Mouse (Mus musculus) lung, embryonic 15.5 days (tissue): ENCODE measurements around the gene Mrps26. TPM values are rescaled to one million over a fixed set of nuclear protein-coding genes. Genes with fewer than 3 reads are reported as not detected.
A peak's percentile ranks its signal among the peaks of the same experiment; 100 is the strongest.
"Not testable (repeated sequence)": the region's sequence is repeated elsewhere in the genome, so short reads cannot be mapped to it uniquely, and the experiment has no call there.

Experiments used
- ATAC-seq: fragments of 200-750 bp; cut with Nextera tagmentation; 2 replicates; pipeline ENCODE4 v1.8.0; 2017; ENCODE audit warnings: moderate number of reproducible peaks, borderline replicate concordance; ENCODE audit not compliant: low FRiP score, low TSS enrichment; ENCODE audit errors: extremely low read depth
- H3K27ac ChIP-seq: fragments of 300-500 bp; sonication (generic); 2 replicates; pipeline ENCODE4 v1.5.1; 2015; ENCODE audit warnings: moderate library complexity, mild to moderate bottlenecking, inconsistent platforms
- H3K27me3 ChIP-seq: fragments of 300-500 bp; sonication (generic); 2 replicates; pipeline ENCODE4 v1.6.1; 2015; ENCODE audit warnings: inconsistent platforms
- H3K36me3 ChIP-seq: fragments of 300-500 bp; sonication (generic); 2 replicates; pipeline ENCODE4 v1.6.1; 2015; ENCODE audit warnings: inconsistent platforms
- H3K4me1 ChIP-seq: fragments of 300-500 bp; sonication (generic); 2 replicates; pipeline ENCODE4 v1.6.1; 2015; ENCODE audit warnings: inconsistent platforms
- H3K4me2 ChIP-seq: fragments of 300-500 bp; sonication (generic); 2 replicates; pipeline ENCODE4 v1.6.1; 2015; ENCODE audit warnings: inconsistent platforms, mild to moderate bottlenecking, moderate library complexity
- H3K4me3 ChIP-seq: fragments of 300-500 bp; sonication (generic); 2 replicates; pipeline ENCODE4 v1.5.1; 2015; ENCODE audit warnings: mild to moderate bottlenecking, inconsistent platforms
- H3K9ac ChIP-seq: fragments of 300-500 bp; sonication (generic); 2 replicates; pipeline ENCODE4 v1.6.1; 2015; ENCODE audit warnings: inconsistent platforms
- H3K9me3 ChIP-seq: fragments of 300-500 bp; sonication (generic); 2 replicates; pipeline ENCODE4 v1.6.1; 2016; ENCODE audit warnings: inconsistent platforms
- WGBS: fragments of 180-500 bp; shearing (Covaris S2); methylation state at CpG from one replicate; pipeline ENCODE4 v1.1.7; 2015; 5-methylcytosine and 5-hydroxymethylcytosine counted together
- polyA plus RNA-seq: library from polyadenylated mRNA; unstranded; fragments of >200 nt; fragmentation: Nextera tagmentation; extraction: Ambion mirVana; gene quantifications from 2 replicates; pipeline ENCODE4 v1.2.1, GENCODE M21; 2015

The Mrps26 gene
- polyA plus RNA-seq, 1 experiment from 2014 or later: 83.1 TPM

- Histone ChIP-seq H3K4me3 (no peak overlapping the region), H3K36me3 (peaks cover 47% of the 10 kb centered on the region), H3K9me3 (no peaks in the 10 kb centered on the region), H3K9ac (no peak overlapping the region), H3K27ac (no peak overlapping the region), H3K27me3 (no peaks in the 10 kb centered on the region), H3K4me2 (no peak overlapping the region), H3K4me1 (no peaks in the 10 kb centered on the region)
- WGBS: 59% methylated on average over 9 of the region's 9 CpGs
- no peak for ATAC-seq
These were observed 23.3 kb upstream of the Mrps26 start for GRCm38 (mm10) chr2:130540266-130540665.

GRCm38 (mm10) chr2:130546957-130547356 lies 16.6 kb upstream of the Mrps26 start:
- no peak for ATAC-seq

GRCm38 (mm10) chr2:130554841-130555240 lies 8.7 kb upstream of the Mrps26 start:
- Histone ChIP-seq H3K27ac (no peak overlapping the region), H3K9ac (no peak overlapping the region), H3K9me3 (no peaks in the 10 kb centered on the region), H3K4me3 (no peak overlapping the region), H3K36me3 (peaks cover 44% of the 10 kb centered on the region), H3K4me2 (no peak overlapping the region), H3K4me1 (no peaks in the 10 kb centered on the region), H3K27me3 (no peaks in the 10 kb centered on the region)
- 90% methylated on average over 7 of the region's 7 CpGs for WGBS
- ATAC-seq: no peak

More at GRCm38 (mm10) chr2:130546957-130547356, 16.6 kb upstream of the Mrps26 start:
- H3K9me3 ChIP-seq: no peaks in the 10 kb centered on the region
- 75% methylated on average over 8 of the region's 8 CpGs for WGBS
- peaks cover 61% of the 10 kb centered on the region for H3K36me3 ChIP-seq
- H3K9ac ChIP-seq: no peak overlapping the region
- no peak overlapping the region for H3K27ac ChIP-seq
- H3K4me2 ChIP-seq: no peak overlapping the region
- H3K4me3 ChIP-seq: no peak overlapping the region
- no peaks in the 10 kb centered on the region for H3K27me3 ChIP-seq
- no peaks in the 10 kb centered on the region for H3K4me1 ChIP-seq

GRCm38 (mm10) chr2:130556292-130556691 lies 7.2 kb upstream of the Mrps26 start:
- Histone ChIP-seq H3K36me3 (peaks cover 41% of the 10 kb centered on the region), H3K27ac (no peak overlapping the region)

GRCm38 (mm10) chr2:130557462-130557861 lies 6.1 kb upstream of the Mrps26 start:
- Histone ChIP-seq H3K36me3 (peaks cover 30% of the 10 kb centered on the region), H3K4me3 (no peak overlapping the region), H3K4me2 (no peak overlapping the region), H3K9me3 (no peaks in the 10 kb centered on the region), H3K9ac (no peak overlapping the region), H3K4me1 (no peaks in the 10 kb centered on the region), H3K27me3 (no peaks in the 10 kb centered on the region), H3K27ac (no peak overlapping the region)
- 98% methylated on average over 2 of the region's 2 CpGs for WGBS
- ATAC-seq: no peak

More at GRCm38 (mm10) chr2:130556292-130556691, 7.2 kb upstream of the Mrps26 start:
- Histone ChIP-seq H3K9ac (no peak overlapping the region), H3K4me2 (no peak overlapping the region), H3K4me1 (no peaks in the 10 kb centered on the region), H3K9me3 (no peaks in the 10 kb centered on the region), H3K4me3 (no peak overlapping the region), H3K27me3 (no peaks in the 10 kb centered on the region)
- 77% methylated on average over 1 of the region's 1 CpGs for WGBS
- no peak for ATAC-seq

- Histone ChIP-seq H3K9ac (no peak overlapping the region), H3K27me3 (no peaks in the 10 kb centered on the region), H3K4me1 (peaks cover 3% of the 10 kb centered on the region; the same call in 1 of the 2 replicates), H3K4me3 (no peak overlapping the region), H3K27ac (no peak overlapping the region), H3K9me3 (no peaks in the 10 kb centered on the region), H3K36me3 (peaks cover 25% of the 10 kb centered on the region), H3K4me2 (no peak overlapping the region)
- ATAC-seq: no peak
- WGBS: 73% methylated on average over 2 of the region's 2 CpGs
These were observed 5.5 kb upstream of the Mrps26 start for GRCm38 (mm10) chr2:130558015-130558414.

GRCm38 (mm10) chr2:130564063-130564462 lies 521 bp downstream of the Mrps26 start:
- Histone ChIP-seq H3K9me3 (no peaks in the 10 kb centered on the region), H3K27me3 (no peaks in the 10 kb centered on the region), H3K27ac (no peak overlapping the region), H3K4me2 (peak overlapping the region; percentile 88), H3K36me3 (0 out of 2 replicates have a peak, but pooled peaks cover 8% of the 10 kb centered on the region), H3K4me1 (peaks cover 14% of the 10 kb centered on the region), H3K9ac (peak overlapping the region; percentile 84), H3K4me3 (peak overlapping the region; percentile 91)
- ATAC-seq: peak; percentile 44
- WGBS: under 1% methylated on average over 23 of the region's 23 CpGs

GRCm38 (mm10) chr2:130564983-130565382 lies 1.4 kb downstream of the Mrps26 start:
- 78% methylated on average over 8 of the region's 8 CpGs for WGBS
- Histone ChIP-seq H3K9me3 (no peaks in the 10 kb centered on the region), H3K9ac (no peak overlapping the region), H3K27me3 (no peaks in the 10 kb centered on the region), H3K4me2 (peak overlapping the region; percentile 88), H3K36me3 (0 out of 2 replicates have a peak, but pooled peaks cover 8% of the 10 kb centered on the region), H3K4me1 (peaks cover 14% of the 10 kb centered on the region), H3K27ac (no peak overlapping the region), H3K4me3 (peak overlapping the region; percentile 91; the same call in 1 of the 2 replicates)
- no peak for ATAC-seq

- Histone ChIP-seq H3K4me1 (peaks cover 10% of the 10 kb centered on the region), H3K36me3 (0 out of 2 replicates have a peak, but pooled peaks cover 8% of the 10 kb centered on the region), H3K4me3 (no peak overlapping the region), H3K9ac (no peak overlapping the region), H3K27ac (no peak overlapping the region), H3K9me3 (no peaks in the 10 kb centered on the region), H3K4me2 (no peak overlapping the region), H3K27me3 (peaks cover 8% of the 10 kb centered on the region; the same call in 1 of the 2 replicates)
- ATAC-seq: no peak
- 76% methylated on average over 4 of the region's 4 CpGs for WGBS
These were observed 5.4 kb downstream of the Mrps26 start for GRCm38 (mm10) chr2:130568921-130569320.

- no peak overlapping the region for H3K4me2 ChIP-seq
- no peak overlapping the region for H3K9ac ChIP-seq
- H3K36me3 ChIP-seq: 0 out of 2 replicates have a peak, but pooled peaks cover 8% of the 10 kb centered on the region
- no peak overlapping the region for H3K4me3 ChIP-seq
- H3K27ac ChIP-seq: no peak overlapping the region
- ATAC-seq: no peak
- peaks cover 13% of the 10 kb centered on the region for H3K27me3 ChIP-seq
- no peaks in the 10 kb centered on the region for H3K9me3 ChIP-seq
- peaks cover 2% of the 10 kb centered on the region for H3K4me1 ChIP-seq
These were observed 6.4 kb downstream of the Mrps26 start for GRCm38 (mm10) chr2:130569926-130570325.

GRCm38 (mm10) chr2:130574960-130575359 lies 11.4 kb downstream of the Mrps26 start:
- Histone ChIP-seq H3K4me1 (peaks cover 13% of the 10 kb centered on the region), H3K4me2 (no peak overlapping the region), H3K27me3 (peaks cover 63% of the 10 kb centered on the region), H3K9me3 (no peaks in the 10 kb centered on the region), H3K9ac (no peak overlapping the region), H3K4me3 (no peak overlapping the region), H3K36me3 (no peaks in the 10 kb centered on the region), H3K27ac (no peak overlapping the region)
- WGBS: 75% methylated on average over 5 of the region's 5 CpGs
- ATAC-seq: no peak

- H3K9ac ChIP-seq: no peak within 1 kb of the TSS
- no peak within 1 kb of the TSS for H3K27ac ChIP-seq
- peaks cover 72% of the 10 kb centered on the region for H3K27me3 ChIP-seq
- no peaks in the 10 kb centered on the region for H3K9me3 ChIP-seq
- peak within 1 kb of the TSS; percentile 26 for H3K4me3 ChIP-seq
- no peak for ATAC-seq
- 56% methylated on average over 9 of the region's 9 CpGs for WGBS
- peak within 1 kb of the TSS; percentile 54 for H3K4me2 ChIP-seq
- peaks cover 20% of the 10 kb centered on the region for H3K4me1 ChIP-seq
- no peaks in the 10 kb centered on the region for H3K36me3 ChIP-seq
These were observed 12.3 kb downstream of the Mrps26 start, which contains the start of gene Oxt for GRCm38 (mm10) chr2:130575873-130576272. Gene Oxt, plus strand, starts transcription at chr2:130576173.

GRCm38 (mm10) chr2:130576564-130576963 lies 13.0 kb downstream of the Mrps26 start:
- Histone ChIP-seq H3K4me3 (peak overlapping the region; percentile 26), H3K4me1 (peaks cover 20% of the 10 kb centered on the region), H3K4me2 (peak overlapping the region; percentile 54), H3K27me3 (peaks cover 79% of the 10 kb centered on the region)
- not testable (repeated sequence) for H3K36me3 ChIP-seq, H3K9me3 ChIP-seq, ATAC-seq, H3K9ac ChIP-seq, H3K27ac ChIP-seq
- 3% methylated on average over 28 of the region's 32 CpGs for WGBS
